Mouse (Mus musculus) stomach, embryonic 15.5 days (tissue): Measurements from ENCODE around the gene Olfr218. TPM values are rescaled to one million over a fixed set of nuclear protein-coding genes. Genes with fewer than 3 reads are reported as not detected.
"Not testable (repeated sequence)": the region's sequence is repeated elsewhere in the genome, so short reads cannot be mapped to it uniquely, and the experiment has no call there.

Experiments
- ATAC-seq: fragments of 200-750 bp; cut with Nextera tagmentation; 2 replicates; pipeline ENCODE4 v1.8.0; 2017; ENCODE audit warnings: low read depth, moderate number of reproducible peaks, moderate TSS enrichment; ENCODE audit not compliant: insufficient read depth, low FRiP score
- H3K27ac ChIP-seq: fragments of 300-500 bp; sonication (generic); 2 replicates; pipeline ENCODE4 v1.5.1; 2015; ENCODE audit warnings: mild to moderate bottlenecking, inconsistent platforms
- H3K27me3 ChIP-seq: fragments of 300-500 bp; sonication (generic); replicated peaks from 2 replicates; pipeline ENCODE4 v1.6.1; 2015; ENCODE audit warnings: inconsistent platforms
- H3K36me3 ChIP-seq: fragments of 300-500 bp; sonication (generic); 2 replicates; pipeline ENCODE4 v1.6.1; 2015; ENCODE audit warnings: inconsistent platforms
- H3K4me1 ChIP-seq: fragments of 300-500 bp; sonication (generic); 2 replicates; pipeline ENCODE4 v1.6.1; 2015; ENCODE audit warnings: inconsistent platforms
- H3K4me2 ChIP-seq: fragments of 300-500 bp; sonication (generic); 2 replicates; pipeline ENCODE4 v1.6.1; 2015; ENCODE audit warnings: mild to moderate bottlenecking, inconsistent platforms
- H3K4me3 ChIP-seq: fragments of 300-500 bp; sonication (generic); replicated peaks from 2 replicates; pipeline ENCODE4 v1.5.1; 2015; ENCODE audit warnings: inconsistent platforms
- H3K9ac ChIP-seq: fragments of 300-500 bp; sonication (generic); 2 replicates; pipeline ENCODE4 v1.6.1; 2015; ENCODE audit warnings: inconsistent platforms
- H3K9me3 ChIP-seq: fragments of 300-500 bp; sonication (generic); 2 replicates; pipeline ENCODE4 v1.6.1; 2016; ENCODE audit warnings: inconsistent platforms
- WGBS: fragments of 180-500 bp; shearing (Covaris S2); methylation state at CpG from one replicate; pipeline ENCODE4 v1.1.7; 2015; 5-methylcytosine and 5-hydroxymethylcytosine counted together
- polyA plus RNA-seq: library from polyadenylated mRNA; unstranded; fragments of >200 nt; fragmentation: Nextera tagmentation; extraction: Ambion mirVana; gene quantifications from 2 replicates; pipeline ENCODE4 v1.2.1, GENCODE M21; 2015

Gene Olfr218
- not detected in 2 replicates for polyA plus RNA-seq

DNA sequence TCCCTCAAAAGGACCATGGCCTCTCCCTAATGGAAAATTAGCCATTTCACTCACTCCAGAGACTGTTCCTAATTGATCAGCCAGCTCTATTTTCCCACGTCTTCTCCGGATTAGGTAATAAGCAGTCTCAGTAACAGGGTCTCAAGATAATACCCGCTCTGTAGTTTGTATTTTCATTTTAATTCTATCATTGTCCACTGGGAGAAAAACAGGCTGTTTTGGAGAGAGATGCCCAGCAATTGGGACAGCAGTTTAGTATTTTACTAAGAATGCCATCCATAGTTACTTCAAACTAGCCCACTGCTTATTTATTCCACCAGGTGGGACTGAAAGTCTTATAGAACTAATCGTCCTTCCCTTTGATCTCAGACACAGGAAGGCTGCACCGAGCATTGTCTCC lies at the start of gene Olfr218:
TSS of gene Olfr218 (plus strand) at position 301 of the 400 bp plus-strand sequence.
- no peak for ATAC-seq
- Histone ChIP-seq H3K36me3 (no peaks in the 10 kb centered on the region), H3K4me3 (no peak within 1 kb of the TSS), H3K27me3 (no peaks in the 10 kb centered on the region), H3K4me2 (no peak within 1 kb of the TSS), H3K4me1 (no peaks in the 10 kb centered on the region), H3K9me3 (no peaks in the 10 kb centered on the region), H3K27ac (no peak within 1 kb of the TSS), H3K9ac (no peak within 1 kb of the TSS)
- WGBS = 76% methylated on average over 5 of the region's 5 CpGs

GRCm38 (mm10) chr1:173174154-173174842 lies 23.3 kb upstream of the Olfr218 start:
- no peak for ATAC-seq
- no peak overlapping the region for H3K4me2 ChIP-seq
- no peaks in the 10 kb centered on the region for H3K4me1 ChIP-seq
- H3K36me3 ChIP-seq = no peaks in the 10 kb centered on the region
- H3K4me3 ChIP-seq = no peak overlapping the region
- H3K27me3 ChIP-seq = no peaks in the 10 kb centered on the region
- H3K9me3 ChIP-seq = no peaks in the 10 kb centered on the region
- no peak overlapping the region for H3K9ac ChIP-seq
- no peak overlapping the region for H3K27ac ChIP-seq

- H3K36me3 ChIP-seq = no peaks in the 10 kb centered on the region
- H3K4me1 ChIP-seq = no peaks in the 10 kb centered on the region
- no peak within 1 kb of the TSS for H3K4me2 ChIP-seq
- 56% methylated on average over 3 of the region's 3 CpGs for WGBS
- ATAC-seq = no peak
- no peaks in the 10 kb centered on the region for H3K9me3 ChIP-seq
- H3K9ac ChIP-seq = no peak within 1 kb of the TSS
- no peaks in the 10 kb centered on the region for H3K27me3 ChIP-seq
- no peak within 1 kb of the TSS for H3K4me3 ChIP-seq
- no peak within 1 kb of the TSS for H3K27ac ChIP-seq
These were observed 7.1 kb upstream of the Olfr218 start, which contains the start of gene Olfr1406 for GRCm38 (mm10) chr1:173190540-173190939. Gene Olfr1406, minus strand, starts transcription at chr1:173190640.

DNA sequence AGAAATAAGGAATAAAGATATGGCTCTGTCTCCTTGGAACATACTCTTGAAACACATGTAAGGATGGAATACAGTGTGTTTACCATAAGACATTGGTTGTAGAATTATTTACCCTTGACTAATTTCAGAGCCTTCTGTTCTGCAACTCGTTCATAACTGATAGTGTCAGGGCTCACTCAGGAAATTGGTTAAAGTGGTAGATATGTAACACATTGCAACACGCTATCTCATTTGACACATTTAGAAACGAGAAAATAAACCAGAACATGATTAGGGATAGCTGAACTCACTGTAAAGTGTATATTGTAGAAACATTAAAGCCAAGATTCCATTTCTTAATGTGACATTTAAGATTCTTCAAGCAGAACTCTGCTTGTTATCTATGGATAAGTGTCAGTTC lies 5.5 kb upstream of the Olfr218 start:
- ATAC-seq = no peak
- Histone ChIP-seq H3K27ac (no peak overlapping the region), H3K9ac (no peak overlapping the region), H3K4me1 (no peaks in the 10 kb centered on the region), H3K4me2 (no peak overlapping the region), H3K27me3 (no peaks in the 10 kb centered on the region), H3K36me3 (no peaks in the 10 kb centered on the region), H3K4me3 (no peak overlapping the region), H3K9me3 (no peaks in the 10 kb centered on the region)
- 59% methylated on average over 3 of the region's 3 CpGs for WGBS

- Histone ChIP-seq H3K4me2 (no peak overlapping the region), H3K27me3 (no peaks in the 10 kb centered on the region), H3K9ac (no peak overlapping the region), H3K4me3 (no peak overlapping the region), H3K9me3 (no peaks in the 10 kb centered on the region), H3K4me1 (no peaks in the 10 kb centered on the region), H3K27ac (no peak overlapping the region), H3K36me3 (no peaks in the 10 kb centered on the region)
- WGBS = 79% methylated on average over 2 of the region's 2 CpGs
- no peak for ATAC-seq
These were observed 1.2 kb upstream of the Olfr218 start for GRCm38 (mm10) chr1:173196359-173196758.

DNA sequence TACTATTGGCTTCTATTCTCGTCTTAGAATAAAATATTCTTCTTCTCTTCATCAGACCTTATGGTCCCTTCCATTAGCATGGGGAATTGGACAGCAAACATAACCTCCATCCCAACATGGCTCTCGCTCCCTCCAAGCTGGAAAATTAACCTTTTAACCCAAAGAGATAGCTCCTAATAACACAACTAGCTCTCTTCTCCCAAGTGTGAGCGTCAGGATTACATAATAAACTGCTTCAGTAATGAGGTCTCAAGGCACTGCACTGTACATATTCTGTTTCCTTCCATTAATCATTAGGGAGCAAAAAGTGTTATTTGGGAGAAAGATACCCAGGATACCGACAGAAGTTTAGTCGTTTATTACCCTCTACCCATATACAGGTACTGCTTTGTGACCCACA lies 14.5 kb downstream of the Olfr218 start, which contains the start of gene Olfr1404:
TSS of gene Olfr1404 (plus strand) at position 301 of the 400 bp plus-strand sequence.
- Histone ChIP-seq H3K4me2 (no peak within 1 kb of the TSS), H3K9me3 (no peaks in the 10 kb centered on the region), H3K4me1 (no peaks in the 10 kb centered on the region), H3K9ac (no peak within 1 kb of the TSS), H3K27ac (no peak within 1 kb of the TSS), H3K27me3 (no peaks in the 10 kb centered on the region), H3K36me3 (no peaks in the 10 kb centered on the region), H3K4me3 (no peak within 1 kb of the TSS)
- WGBS = 64% methylated on average over 5 of the region's 5 CpGs
- no peak for ATAC-seq

DNA sequence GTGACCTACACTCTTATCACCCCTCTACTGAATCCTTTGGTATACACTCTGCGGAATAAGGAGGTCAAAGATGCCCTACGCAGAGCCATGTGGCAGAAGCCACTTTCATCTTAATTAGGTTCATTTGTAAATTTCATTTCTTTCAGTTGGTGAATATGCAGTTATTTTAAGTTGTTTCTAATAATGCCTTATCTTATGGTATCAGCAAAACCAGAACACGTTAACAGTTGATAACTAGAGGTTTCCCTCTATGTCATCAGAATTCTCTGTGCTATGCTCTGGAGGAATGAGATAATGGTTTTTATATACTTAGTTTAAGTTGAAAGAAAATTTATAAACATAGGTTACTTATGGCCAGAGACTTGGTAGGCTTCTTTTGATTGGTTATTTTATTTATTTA lies 18.9 kb downstream of the Olfr218 start:
- 87% methylated on average over 3 of the region's 3 CpGs for WGBS
- Histone ChIP-seq H3K4me3 (no peak overlapping the region), H3K36me3 (no peaks in the 10 kb centered on the region), H3K9me3 (no peaks in the 10 kb centered on the region), H3K4me2 (no peak overlapping the region), H3K9ac (no peak overlapping the region), H3K27me3 (no peaks in the 10 kb centered on the region), H3K27ac (no peak overlapping the region), H3K4me1 (no peaks in the 10 kb centered on the region)
- no peak for ATAC-seq

GRCm38 (mm10) chr1:173227081-173227480 lies 29.5 kb downstream of the Olfr218 start, which contains the start of gene Fcer1a:
Gene Fcer1a, minus strand, starts transcription at chr1:173227214.
- Histone ChIP-seq H3K4me3 (no peak within 1 kb of the TSS), H3K9ac (no peak within 1 kb of the TSS), H3K4me1 (no peaks in the 10 kb centered on the region), H3K4me2 (no peak within 1 kb of the TSS), H3K27ac (no peak within 1 kb of the TSS), H3K36me3 (no peaks in the 10 kb centered on the region), H3K9me3 (no peaks in the 10 kb centered on the region), H3K27me3 (no peaks in the 10 kb centered on the region)
- WGBS = 80% methylated on average over 2 of the region's 2 CpGs
- no peak for ATAC-seq

DNA sequence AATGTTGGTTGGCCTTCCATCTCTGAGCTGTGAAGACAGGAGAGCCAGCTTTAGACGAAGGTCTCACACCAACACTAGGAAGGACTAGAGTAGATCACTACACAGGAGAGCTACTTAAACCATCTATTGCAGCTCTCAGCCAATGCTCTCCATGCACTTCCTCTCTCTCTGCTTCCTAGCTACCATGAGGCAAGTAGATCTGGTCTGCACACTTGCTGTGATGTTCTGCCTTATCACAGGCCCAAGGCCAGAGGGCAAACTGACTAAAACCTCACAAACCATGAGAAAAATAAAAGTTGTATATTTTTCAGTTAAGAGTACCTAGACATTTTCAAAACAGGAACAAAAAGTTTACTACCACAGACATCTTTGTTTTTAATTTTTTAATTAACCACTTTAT lies 39.4 kb downstream of the Olfr218 start:
- H3K27ac ChIP-seq, H3K4me2 ChIP-seq, H3K4me1 ChIP-seq, H3K4me3 ChIP-seq, H3K9me3 ChIP-seq, H3K27me3 ChIP-seq, ATAC-seq, H3K9ac ChIP-seq, H3K36me3 ChIP-seq: not testable (repeated sequence)
- 72% methylated on average over 1 of the region's 1 CpGs for WGBS

GRCm38 (mm10) chr1:173249888-173250287 lies 52.3 kb downstream of the Olfr218 start:
- Histone ChIP-seq H3K36me3 (no peaks in the 10 kb centered on the region), H3K9ac (no peak overlapping the region), H3K4me3 (no peak overlapping the region), H3K4me2 (no peak overlapping the region), H3K27ac (no peak overlapping the region), H3K4me1 (no peaks in the 10 kb centered on the region), H3K27me3 (no peaks in the 10 kb centered on the region), H3K9me3 (no peaks in the 10 kb centered on the region)
- WGBS = 87% methylated on average over 3 of the region's 3 CpGs
- no peak for ATAC-seq
